Mouse (Mus musculus) G1E-ER4 (cell line): Measurements from ENCODE around the gene Mboat7. TPM values are rescaled to one million over a fixed set of nuclear protein-coding genes. Genes with fewer than 3 reads are reported as not detected.
"Not testable (repeated sequence)": the region's sequence is repeated elsewhere in the genome, so short reads cannot be mapped to it uniquely, and the experiment has no call there.

Experiments used
- GATA1 ChIP-seq: IDR thresholded peaks from one replicate; pipeline ENCODE4 v1.8.0; 2012; ENCODE audit warnings: low read length, inconsistent platforms
- polyA plus RNA-seq: library from polyadenylated mRNA; stranded (reverse); fragments of >175 nt; gene quantifications from 2 replicates; pipeline ENCODE4 v1.2.3, GENCODE M21; 2012

Mboat7 gene
- polyA plus RNA-seq, result 87.2 and 108 TPM in 2 replicates

DNA sequence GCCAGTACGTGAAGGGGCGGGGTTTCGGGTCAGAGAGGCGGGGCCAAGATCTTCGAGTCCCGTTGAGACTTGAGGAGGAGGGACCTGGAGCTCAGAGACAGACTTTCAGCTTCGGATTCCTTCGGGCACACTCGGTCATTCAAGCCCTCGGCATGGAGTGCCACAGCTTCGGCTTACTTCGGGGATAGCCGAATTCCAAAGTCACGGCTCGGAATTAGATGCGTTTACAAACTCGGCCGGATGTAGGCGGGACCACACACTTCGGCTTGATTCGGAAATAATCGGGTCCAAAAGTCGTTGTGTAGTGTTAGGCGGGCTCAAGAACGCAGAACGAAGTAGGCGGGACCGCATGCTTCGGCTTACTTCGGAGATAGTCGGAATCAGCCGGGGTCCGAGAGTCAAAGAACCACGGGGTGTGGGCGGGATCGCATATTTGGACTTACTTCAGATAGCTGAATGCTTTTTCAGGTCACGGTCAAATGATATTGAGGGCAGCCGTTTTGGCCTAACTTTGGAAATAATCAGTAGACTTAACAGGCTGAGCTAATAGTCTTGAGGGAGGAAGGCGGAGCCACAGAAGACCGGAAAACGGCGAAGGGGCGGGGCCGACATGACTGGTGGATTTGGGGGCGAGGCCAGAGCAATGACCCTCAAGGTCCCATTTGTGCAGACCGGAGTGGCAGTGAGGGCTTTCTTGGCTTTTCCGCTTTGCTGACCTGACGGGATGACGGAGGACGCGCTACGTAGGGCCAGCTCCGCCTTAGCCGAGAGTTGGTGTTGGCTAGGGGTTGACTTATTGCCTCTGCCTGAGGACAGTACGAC, at the start of gene Mboat7:
Mboat7 (minus strand) TSS at position 537 of the 822 bp plus-strand sequence.
- no peak for TF ChIP-seq GATA1

- TF ChIP-seq GATA1, result not testable (repeated sequence)
These were observed 26.9 kb upstream of the Mboat7 start, which contains the start of gene Pirb for GRCm38 (mm10) chr7:3720268-3720667. Pirb (minus strand) TSS chr7:3720391.

DNA sequence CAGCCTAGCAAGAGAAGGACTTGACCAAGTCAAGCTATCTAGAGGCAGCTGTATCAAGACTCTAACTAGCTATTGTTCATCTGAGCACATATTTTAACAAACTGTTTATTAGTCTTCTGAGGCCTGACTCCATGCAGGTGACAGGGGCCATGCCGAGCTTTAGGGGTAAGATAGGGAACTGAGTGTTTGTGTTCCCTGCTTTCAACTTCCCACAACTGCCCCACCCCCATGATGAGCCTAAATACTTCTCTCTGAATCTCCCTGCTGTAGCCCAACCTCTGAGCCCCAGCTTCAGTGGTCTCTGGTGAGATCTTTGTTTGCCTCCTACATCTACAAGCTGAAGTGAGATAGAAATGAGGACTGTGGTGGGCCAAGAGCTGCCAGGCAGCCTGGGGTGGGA, 21.9 kb upstream of the Mboat7 start:
- no peak for TF ChIP-seq GATA1

DNA sequence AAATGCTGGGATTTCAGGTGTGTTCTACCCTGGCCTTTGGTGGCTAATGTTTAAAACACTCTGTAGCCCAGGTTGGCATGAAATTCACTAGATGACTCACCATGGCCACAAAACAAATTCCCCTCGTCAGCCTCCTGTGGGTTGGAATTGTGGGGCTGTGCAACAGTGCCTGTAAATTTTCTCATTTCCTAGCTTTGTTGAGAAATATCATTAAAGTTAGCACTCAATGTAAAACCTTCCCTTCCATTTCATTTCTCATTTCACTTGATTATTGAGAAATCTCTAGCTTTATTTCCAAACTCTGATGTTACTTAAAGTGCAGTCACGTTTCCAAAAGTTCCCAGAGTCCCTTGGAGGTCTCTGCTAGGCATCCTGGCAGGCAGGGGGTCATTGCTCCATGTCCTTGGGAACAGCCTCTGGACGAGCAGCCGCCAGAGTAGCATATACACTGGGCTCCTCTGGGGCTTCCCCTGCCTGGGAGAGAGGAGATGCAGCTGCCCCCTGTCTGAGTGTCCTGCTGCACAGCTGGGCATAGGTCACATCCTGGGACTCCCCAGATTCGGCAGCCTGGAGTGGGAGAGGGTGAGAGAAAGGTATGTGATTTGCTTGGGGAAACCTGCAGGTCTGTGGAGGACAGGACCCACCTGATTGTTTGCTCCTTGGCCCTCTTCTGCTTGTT, 19.1 kb upstream of the Mboat7 start:
- no peak for TF ChIP-seq GATA1

GRCm38 (mm10) chr7:3709000-3709399, 15.7 kb upstream of the Mboat7 start:
- TF ChIP-seq GATA1, result no peak

- TF ChIP-seq GATA1, result no peak
These were observed 14.5 kb upstream of the Mboat7 start for GRCm38 (mm10) chr7:3707568-3708413.

GRCm38 (mm10) chr7:3707027-3707426, 13.7 kb upstream of the Mboat7 start:
- peak; percentile 98 for TF ChIP-seq GATA1

DNA sequence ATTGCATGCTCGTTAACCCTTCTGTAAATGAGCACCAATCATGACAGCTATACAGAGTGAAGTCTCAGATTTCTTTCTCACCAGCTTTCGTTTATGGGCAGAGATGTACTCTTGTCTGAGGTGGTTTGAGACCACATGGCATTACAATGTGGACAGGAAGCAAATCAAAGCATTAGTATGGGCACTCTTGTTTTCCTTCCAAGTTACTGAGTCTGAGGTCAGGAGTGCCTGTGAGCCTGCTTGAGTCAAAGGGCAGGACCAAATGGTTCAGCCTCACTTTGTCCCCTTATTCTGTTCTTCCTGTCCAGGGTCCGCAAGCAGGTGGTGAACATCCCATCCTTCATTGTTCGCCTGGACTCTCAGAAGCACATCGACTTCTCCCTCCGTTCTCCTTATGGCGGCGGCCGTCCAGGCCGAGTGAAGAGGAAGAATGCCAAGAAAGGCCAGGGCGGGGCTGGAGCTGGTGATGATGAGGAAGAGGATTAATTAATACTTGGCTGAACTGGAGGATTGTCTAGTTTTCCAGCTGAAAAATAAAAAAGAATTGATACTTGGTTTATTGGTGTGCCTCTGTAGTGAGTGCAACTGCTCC, 13.1 kb upstream of the Mboat7 start:
- no peak for TF ChIP-seq GATA1

GRCm38 (mm10) chr7:3705911-3706310, 12.6 kb upstream of the Mboat7 start:
- TF ChIP-seq GATA1, result no peak

DNA sequence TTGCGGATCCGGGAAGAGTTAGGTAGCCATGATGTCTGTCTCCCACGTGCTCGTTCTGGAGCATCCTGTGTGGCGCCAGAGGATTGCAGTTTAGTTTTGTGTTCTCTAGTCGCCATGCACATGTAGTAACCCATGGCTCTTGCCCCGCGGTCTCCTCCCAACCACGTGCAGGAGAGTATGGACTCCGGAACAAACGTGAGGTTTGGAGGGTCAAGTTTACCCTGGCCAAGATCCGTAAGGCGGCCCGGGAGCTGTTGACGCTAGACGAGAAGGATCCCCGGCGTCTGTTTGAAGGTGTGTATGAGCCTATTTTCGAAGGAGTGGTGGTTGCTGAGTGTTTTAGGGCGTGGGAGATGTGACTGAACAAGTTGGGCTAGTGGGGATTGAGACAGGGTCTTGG, 11.2 kb upstream of the Mboat7 start:
- no peak for TF ChIP-seq GATA1

GRCm38 (mm10) chr7:3703879-3704441, 10.6 kb upstream of the Mboat7 start, which contains the start of gene Rps9:
Rps9 (plus strand) TSS chr7:3703993.
- no peak for TF ChIP-seq GATA1

DNA sequence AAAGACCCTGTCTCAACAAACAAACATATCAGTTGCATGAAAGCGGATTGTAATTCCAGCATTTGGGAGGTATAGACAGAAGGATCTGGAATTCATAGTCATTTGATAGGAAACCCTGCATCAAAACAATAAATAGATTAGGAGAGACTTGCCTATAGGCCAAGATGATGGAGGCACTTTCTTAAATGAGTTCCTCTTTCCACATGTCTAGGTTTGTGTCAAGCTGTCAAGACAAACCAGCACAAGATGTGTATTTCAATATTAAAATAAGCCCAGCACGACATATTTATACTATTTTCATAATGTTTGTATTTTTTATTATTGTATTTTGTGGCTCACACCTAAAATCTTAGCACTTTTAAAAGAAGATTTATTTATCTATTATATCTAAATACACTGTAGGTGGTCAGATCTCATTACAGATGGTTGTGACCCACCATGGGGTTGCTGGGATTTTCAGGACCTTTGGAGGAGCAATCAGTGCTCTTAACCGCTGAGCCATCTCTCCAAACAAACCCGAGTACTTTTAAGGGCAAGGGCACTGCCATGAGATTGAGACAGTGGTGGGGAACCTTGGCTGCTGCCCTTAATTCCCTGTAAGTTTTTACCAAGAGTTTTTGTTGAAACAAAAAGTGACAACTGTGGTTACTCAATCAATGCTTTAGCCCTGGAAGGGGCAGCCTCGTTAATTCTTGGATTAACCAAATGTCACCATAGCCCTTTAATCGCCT, 10.0 kb upstream of the Mboat7 start:
- TF ChIP-seq GATA1, result no peak

GRCm38 (mm10) chr7:3698471-3698870, 5.1 kb upstream of the Mboat7 start:
- no peak for TF ChIP-seq GATA1
